Mouse (Mus musculus) forebrain, postnatal 0 days (tissue): ENCODE results near the gene Adcy3. TPM values are rescaled to one million over a fixed set of nuclear protein-coding genes. Genes with fewer than 3 reads are reported as not detected.

Source experiments
- ATAC-seq: fragments of 200-750 bp; cut with Nextera tagmentation; 2 replicates; pipeline ENCODE4 v1.8.0; 2017; ENCODE audit warnings: mild to moderate bottlenecking, moderate library complexity
- DNase-seq: peaks from one replicate; pipeline ENCODE4 v3.0.0-alpha.2; 2015
- H3K27ac ChIP-seq: fragments of 300-500 bp; sonication (generic); 2 replicates; pipeline ENCODE4 v1.5.1; 2014; ENCODE audit warnings: low read depth, mild to moderate bottlenecking, antibody characterized with exemption, low read length, moderate library complexity, mixed read lengths
- H3K27me3 ChIP-seq: fragments of 300-500 bp; sonication (generic); 2 replicates; pipeline ENCODE4 v1.6.1; 2014; ENCODE audit warnings: mild to moderate bottlenecking, low read length, mixed read lengths; ENCODE audit not compliant: insufficient read depth
- H3K36me3 ChIP-seq: fragments of 300-500 bp; sonication (generic); 2 replicates; pipeline ENCODE4 v1.6.1; 2014; ENCODE audit warnings: mild to moderate bottlenecking, moderate library complexity; ENCODE audit not compliant: insufficient read depth
- H3K4me1 ChIP-seq: fragments of 300-500 bp; sonication (generic); 2 replicates; pipeline ENCODE4 v1.6.1; 2014; ENCODE audit warnings: antibody characterized with exemption; ENCODE audit not compliant: insufficient read depth
- H3K4me2 ChIP-seq: fragments of 300-500 bp; sonication (generic); 2 replicates; pipeline ENCODE4 v1.6.1; 2014; ENCODE audit warnings: low read depth, mild to moderate bottlenecking, moderate library complexity
- H3K4me3 ChIP-seq: fragments of 300-500 bp; sonication (generic); 2 replicates; pipeline ENCODE4 v1.5.1; 2014; ENCODE audit warnings: low read depth, low read length, mixed read lengths
- H3K9ac ChIP-seq: fragments of 300-500 bp; sonication (generic); 2 replicates; pipeline ENCODE4 v1.6.1; 2014; ENCODE audit warnings: mild to moderate bottlenecking
- H3K9me3 ChIP-seq: fragments of 300-500 bp; sonication (generic); 2 replicates; pipeline ENCODE4 v1.6.1; 2016; ENCODE audit warnings: low read length
- CTCF ChIP-seq: sonication (generic); IDR thresholded peaks from 2 replicates; pipeline ENCODE4 v1.5.1; 2016; ENCODE audit warnings: antibody characterized with exemption, control low read depth, low read depth
- WGBS: fragments of 180-500 bp; shearing (Covaris S2); extraction: QIAGEN DNeasy Blood & Tissue Kit; methylation state at CpG from one replicate; pipeline ENCODE4 v1.1.7; 2014; 5-methylcytosine and 5-hydroxymethylcytosine counted together
- polyA plus RNA-seq: library from polyadenylated mRNA; unstranded; fragments of >200 nt; fragmentation: Nextera tagmentation; extraction: Ambion mirVana; gene quantifications from 2 replicates; pipeline ENCODE4 v1.2.1, GENCODE M21; 2015
- total RNA-seq: library from RNA; depleted of rRNA; stranded (reverse); fragments of >200 nt; gene quantifications from 2 replicates; pipeline ENCODE4 v1.2.3, GENCODE M21; 2014; rRNA removed

Gene Adcy3
- 25.7 and 29.7 TPM in 2 replicates for total RNA-seq
- 6.9 and 10.2 TPM in 2 replicates for polyA plus RNA-seq

DNA sequence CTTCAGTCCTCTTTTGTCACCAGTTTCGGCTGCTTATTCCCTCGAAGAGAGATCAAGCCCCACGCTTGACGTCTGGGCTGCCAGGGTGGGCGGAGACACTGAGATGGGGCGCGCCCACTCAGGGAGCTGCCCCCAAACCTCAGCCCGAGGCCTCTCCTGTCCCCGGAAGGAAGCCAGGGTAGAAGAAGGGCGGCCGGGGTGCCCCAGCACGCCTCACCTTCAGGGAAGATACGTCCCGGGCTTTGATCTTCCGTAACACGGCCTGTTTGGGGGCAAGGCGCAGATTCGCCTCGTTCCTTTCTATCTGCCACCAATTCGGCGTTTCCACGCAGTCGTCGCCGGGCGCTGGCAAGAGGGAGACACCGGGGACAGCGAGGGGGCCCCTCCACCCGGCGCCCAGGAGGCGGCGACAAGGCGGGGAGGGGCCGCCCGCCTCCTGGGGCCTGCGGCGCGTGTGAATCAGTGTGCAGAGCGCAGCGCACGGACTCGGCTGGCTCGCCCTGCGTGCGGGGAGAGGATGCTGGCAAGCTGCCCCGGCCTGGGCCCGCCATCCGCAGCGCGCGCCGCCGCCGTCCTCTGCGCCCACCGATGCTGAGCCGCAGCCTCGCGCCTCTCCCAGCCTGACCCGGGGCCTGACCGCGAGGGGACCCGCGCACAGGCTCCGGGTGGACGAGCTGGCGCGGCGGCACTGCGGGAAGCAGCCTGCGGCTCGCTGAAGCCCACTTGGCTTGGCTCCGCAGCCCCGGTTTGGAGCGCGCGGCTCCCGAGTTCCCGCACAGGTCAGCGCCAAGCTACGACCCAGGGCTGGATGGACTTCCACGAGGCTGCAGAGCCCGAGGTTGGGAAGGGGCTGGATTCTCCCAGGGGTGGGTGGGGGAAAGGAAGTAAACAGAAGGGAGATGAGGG lies at the start of gene Adcy3:
TSS of gene Adcy3 (plus strand) at position 163 of the 906 bp plus-strand sequence.
- H3K27me3 ChIP-seq: no peaks in the 10 kb centered on the region
- no peaks in the 10 kb centered on the region for H3K9me3 ChIP-seq
- ATAC-seq (peak; percentile 90), DNase-seq (peak; percentile 85)
- peak within 1 kb of the TSS; percentile 82 for H3K27ac ChIP-seq
- H3K9ac ChIP-seq: peak within 1 kb of the TSS; percentile 74
- under 1% methylated on average over 80 of the region's 83 CpGs for WGBS
- no peak for TF ChIP-seq CTCF
- H3K4me1 ChIP-seq: peaks cover 20% of the 10 kb centered on the region
- peak within 1 kb of the TSS; percentile 61 for H3K4me3 ChIP-seq
- H3K36me3 ChIP-seq: 0 out of 2 replicates have a peak, but pooled peaks cover 6% of the 10 kb centered on the region
- peak within 1 kb of the TSS; percentile 83 for H3K4me2 ChIP-seq

DNA sequence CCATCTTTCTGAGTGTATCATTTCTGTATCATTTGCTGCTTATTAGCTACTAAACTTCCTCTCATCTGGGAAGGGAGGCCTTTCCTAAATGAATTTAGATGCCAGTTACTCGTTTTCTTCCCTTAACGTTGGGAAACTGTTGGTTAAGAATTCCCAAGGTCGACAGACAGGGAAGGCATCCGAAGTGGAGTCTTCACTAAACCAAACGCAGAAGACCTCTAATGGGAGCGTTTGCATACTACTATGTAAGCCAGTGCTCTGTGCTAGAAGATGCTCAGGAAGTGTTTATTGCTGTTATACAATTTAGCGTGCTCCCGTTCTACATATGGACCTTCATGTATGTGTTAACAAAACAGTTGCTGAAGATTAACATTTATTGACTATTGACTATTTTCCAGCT lies 49.5 kb upstream of the Adcy3 start:
- WGBS: 49% methylated on average over 8 of the region's 8 CpGs
- Histone ChIP-seq H3K27ac (peak overlapping the region; percentile 97; the same call in 1 of the 2 replicates), H3K4me2 (peak overlapping the region; percentile 76), H3K9me3 (no peaks in the 10 kb centered on the region), H3K36me3 (peaks cover 9% of the 10 kb centered on the region; the same call in 1 of the 2 replicates), H3K27me3 (no peaks in the 10 kb centered on the region), H3K9ac (peak overlapping the region; percentile 66; the same call in 1 of the 2 replicates), H3K4me1 (peaks cover 6% of the 10 kb centered on the region; the same call in 1 of the 2 replicates), H3K4me3 (peak overlapping the region; percentile 49)
- DNase-seq (no peak), ATAC-seq (no peak)
- TF ChIP-seq CTCF: no peak

GRCm38 (mm10) chr12:4107383-4107782 lies 25.5 kb upstream of the Adcy3 start:
- WGBS: 71% methylated on average over 4 of the region's 4 CpGs
- DNase-seq: peak; percentile 85
- no peaks in the 10 kb centered on the region for H3K27me3 ChIP-seq
- H3K4me3 ChIP-seq: no peak overlapping the region
- no peaks in the 10 kb centered on the region for H3K9me3 ChIP-seq
- no peak overlapping the region for H3K4me2 ChIP-seq
- peak; percentile 95 for TF ChIP-seq CTCF
- no peak overlapping the region for H3K27ac ChIP-seq
- peaks cover 25% of the 10 kb centered on the region for H3K36me3 ChIP-seq
- H3K4me1 ChIP-seq: no peaks in the 10 kb centered on the region
- peak; percentile 94 for ATAC-seq
- no peak overlapping the region for H3K9ac ChIP-seq

GRCm38 (mm10) chr12:4116132-4116531 lies 16.8 kb upstream of the Adcy3 start:
- 70% methylated on average over 9 of the region's 9 CpGs for WGBS
- H3K9me3 ChIP-seq: no peaks in the 10 kb centered on the region
- no peak for ATAC-seq
- peaks cover 7% of the 10 kb centered on the region for H3K36me3 ChIP-seq
- no peak overlapping the region for H3K4me3 ChIP-seq
- H3K4me2 ChIP-seq: no peak overlapping the region
- H3K9ac ChIP-seq: no peak overlapping the region
- DNase-seq: no peak
- H3K27me3 ChIP-seq: no peaks in the 10 kb centered on the region
- no peak overlapping the region for H3K27ac ChIP-seq
- no peak for TF ChIP-seq CTCF
- H3K4me1 ChIP-seq: no peaks in the 10 kb centered on the region

- peak overlapping the region; percentile 35; the same call in 1 of the 2 replicates for H3K27ac ChIP-seq
- H3K36me3 ChIP-seq: peaks cover 7% of the 10 kb centered on the region
- no peak overlapping the region for H3K9ac ChIP-seq
- no peak for DNase-seq
- TF ChIP-seq CTCF: no peak
- H3K9me3 ChIP-seq: no peaks in the 10 kb centered on the region
- H3K4me1 ChIP-seq: no peaks in the 10 kb centered on the region
- H3K4me3 ChIP-seq: no peak overlapping the region
- H3K4me2 ChIP-seq: no peak overlapping the region
- WGBS: 67% methylated on average over 3 of the region's 3 CpGs
- no peaks in the 10 kb centered on the region for H3K27me3 ChIP-seq
- peak; percentile 57 for ATAC-seq
Measured at GRCm38 (mm10) chr12:4117136-4117535, 15.8 kb upstream of the Adcy3 start.

DNA sequence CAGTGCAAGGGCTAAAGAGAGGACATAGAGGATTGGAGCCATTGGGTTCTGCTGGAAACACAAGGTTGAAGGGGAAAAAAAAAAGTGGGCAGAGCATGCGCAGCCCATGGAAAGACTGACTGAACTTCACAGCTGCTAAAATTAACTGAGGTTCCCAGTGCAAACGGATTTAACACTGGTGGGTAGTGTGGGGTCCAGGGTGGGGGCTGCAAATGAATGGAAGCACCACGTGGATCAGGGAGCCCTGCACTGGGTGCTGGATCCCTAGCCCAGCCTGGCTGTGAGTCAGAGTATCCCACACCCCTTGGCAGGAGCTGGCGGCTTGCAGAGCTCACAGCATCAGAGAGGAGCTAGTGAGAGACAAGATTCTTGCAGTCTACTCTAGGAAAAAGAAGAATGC lies 15.3 kb upstream of the Adcy3 start:
- Histone ChIP-seq H3K9me3 (no peaks in the 10 kb centered on the region), H3K4me1 (no peaks in the 10 kb centered on the region), H3K27me3 (no peaks in the 10 kb centered on the region), H3K27ac (peak overlapping the region; percentile 35), H3K36me3 (peaks cover 7% of the 10 kb centered on the region), H3K9ac (no peak overlapping the region), H3K4me2 (no peak overlapping the region), H3K4me3 (no peak overlapping the region)
- ATAC-seq: peak; percentile 70
- WGBS: 64% methylated on average over 4 of the region's 4 CpGs
- no peak for TF ChIP-seq CTCF
- DNase-seq: no peak

DNA sequence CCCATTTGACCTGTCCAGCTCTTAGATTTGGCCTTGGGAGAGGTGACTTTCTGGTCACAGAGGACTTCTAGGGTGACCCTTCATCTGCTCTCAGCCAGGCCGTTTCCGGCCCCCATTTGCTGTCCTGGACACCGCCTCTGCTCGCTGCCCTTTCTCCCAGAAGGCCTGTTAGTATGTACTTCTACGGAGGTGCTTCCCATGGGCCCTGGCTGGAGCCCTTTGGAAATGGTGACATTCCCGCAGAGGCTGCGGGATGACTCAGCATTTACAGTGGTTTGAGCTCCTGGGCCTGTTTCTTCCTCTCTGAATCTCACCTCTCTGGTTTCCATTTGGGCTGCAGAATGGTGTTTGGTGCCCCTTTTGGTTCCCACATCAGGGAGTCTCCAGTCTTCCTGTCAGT lies 5.6 kb upstream of the Adcy3 start:
- H3K9ac ChIP-seq: no peak overlapping the region
- H3K36me3 ChIP-seq: no peaks in the 10 kb centered on the region
- no peaks in the 10 kb centered on the region for H3K4me1 ChIP-seq
- TF ChIP-seq CTCF: no peak
- H3K27ac ChIP-seq: no peak overlapping the region
- ATAC-seq (no peak), DNase-seq (no peak)
- no peaks in the 10 kb centered on the region for H3K9me3 ChIP-seq
- 83% methylated on average over 7 of the region's 7 CpGs for WGBS
- no peaks in the 10 kb centered on the region for H3K27me3 ChIP-seq
- H3K4me3 ChIP-seq: no peak overlapping the region
- H3K4me2 ChIP-seq: no peak overlapping the region
